Mouse (Mus musculus) ES-Bruce4 (cell line): Measurements from ENCODE around the gene Serpine2.

Source experiments
- CTCF ChIP-seq: IDR thresholded peaks from one replicate; pipeline ENCODE4 v1.8.1; 2011; ENCODE audit warnings: low read depth, low read length
- EP300 ChIP-seq: IDR thresholded peaks from 2 replicates; pipeline ENCODE4 v1.6.1; 2011; ENCODE audit warnings: low read depth, low read length; ENCODE audit not compliant: insufficient read depth
- POLR2A ChIP-seq: IDR thresholded peaks from one replicate; pipeline ENCODE4 v1.8.1; 2011; ENCODE audit warnings: low read length; ENCODE audit not compliant: insufficient read depth

GRCm38 (mm10) chr1:79757161-79757560, 103.8 kb downstream of the Serpine2 start:
- TF ChIP-seq CTCF (no peak), EP300 (no peak), POLR2A (no peak)
